Mouse (Mus musculus) thymus, postnatal 36 days (tissue): Measurements from ENCODE around the gene Vmn1r229.

ENCODE experiments used
- DNase-seq, 2 experiments: peaks; one replicate each; pipeline ENCODE4 v3.0.0; 2022; ENCODE audit warnings: mixed read lengths in 2 of 2

The Vmn1r229 gene

DNA sequence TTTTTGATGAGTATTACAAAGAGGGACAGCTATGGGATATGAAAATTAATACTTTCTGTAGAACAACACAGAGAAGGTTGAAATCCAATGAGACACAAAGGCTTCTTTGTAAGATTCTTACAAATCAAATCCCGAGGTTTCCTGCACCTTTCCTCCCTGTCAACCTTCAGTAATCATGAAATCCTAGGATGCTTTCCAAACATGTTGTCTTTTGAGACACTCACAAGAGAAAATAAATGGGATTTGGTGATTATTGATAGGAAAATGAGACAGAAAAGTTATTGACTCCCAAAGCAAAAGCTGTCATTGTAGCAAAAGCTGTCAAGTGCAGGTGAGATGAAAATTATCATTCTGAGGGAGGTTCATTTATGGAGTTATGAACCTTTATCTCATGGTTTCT, at the start of gene Vmn1r229:
TSS of gene Vmn1r229 (plus strand) at position 301 of the 400 bp plus-strand sequence.
- no peak for DNase-seq

DNA sequence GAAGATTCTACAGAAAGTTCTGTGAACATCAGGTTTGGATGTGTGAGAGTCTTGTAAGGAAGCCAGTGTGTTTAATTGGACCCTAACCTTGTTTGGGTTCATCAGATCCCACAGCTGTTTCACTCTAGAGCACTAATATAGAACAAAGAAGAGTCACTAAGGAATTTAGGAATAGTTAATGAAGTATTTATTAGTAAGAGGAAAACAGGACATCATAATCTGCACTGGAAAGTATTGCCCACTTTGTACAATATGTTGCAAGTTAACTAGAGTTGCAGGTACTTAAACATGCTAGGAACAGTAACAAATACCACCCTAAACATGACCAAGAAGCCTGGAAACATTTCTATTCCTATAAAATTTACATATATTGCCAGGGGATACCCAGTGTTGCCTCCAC, 25.3 kb upstream of the Vmn1r229 start, which contains the start of gene Vmn1r228:
TSS of gene Vmn1r228 (minus strand) at position 101 of the 400 bp plus-strand sequence.
- DNase-seq = no peak

DNA sequence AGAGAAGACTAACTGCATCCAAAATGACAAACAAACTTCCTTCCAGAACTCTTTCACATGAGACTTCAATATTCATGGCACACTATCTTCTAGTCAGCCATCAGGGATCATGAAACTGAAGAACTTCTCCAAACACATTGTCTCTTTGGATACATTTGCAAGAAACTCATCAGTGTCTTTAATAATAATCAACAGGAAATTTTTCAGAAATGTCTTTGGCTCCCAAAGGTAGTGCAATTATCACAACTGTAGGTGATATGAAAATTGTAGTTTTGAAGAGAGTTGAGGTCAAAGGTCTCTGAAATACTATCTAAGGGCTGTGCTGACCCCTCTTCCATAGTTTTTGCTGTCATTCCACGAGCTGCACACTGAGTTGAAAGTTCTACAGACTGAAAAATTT, 28.8 kb downstream of the Vmn1r229 start, which contains the start of gene Vmn1r230:
TSS of gene Vmn1r230 (plus strand) at position 301 of the 400 bp plus-strand sequence.
- DNase-seq = no peak
